Mouse (Mus musculus): ENCODE results near the gene Rab11fip3. TPM values are rescaled to one million over a fixed set of nuclear protein-coding genes. Genes with fewer than 3 reads are reported as not detected.
A peak's percentile ranks its signal among the peaks of the same experiment; 100 is the strongest.

The Rab11fip3 gene
- polyA plus RNA-seq, 1 experiment from 2014 or later, result 19.5 TPM

DNA sequence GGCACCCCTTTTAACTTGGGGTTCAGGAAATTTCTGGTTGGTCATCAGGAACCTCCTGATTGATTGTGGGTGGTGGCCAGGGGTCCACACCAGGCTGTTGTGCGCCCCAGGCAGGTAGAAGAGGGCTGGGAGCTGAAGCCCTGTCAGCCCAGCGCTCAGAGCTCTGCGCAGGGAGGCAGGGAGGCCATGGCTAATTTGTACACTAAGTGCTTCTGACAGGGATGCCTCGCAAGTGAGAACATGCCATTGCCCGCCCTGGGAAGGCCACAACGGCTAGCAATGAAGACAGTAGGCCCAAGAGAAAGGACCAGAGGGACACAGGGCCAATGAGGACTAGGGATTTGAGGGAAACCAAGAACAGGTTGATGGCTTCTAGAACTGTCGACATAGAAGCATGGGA is 112.7 kb downstream of the Rab11fip3 start:
- Histone ChIP-seq H3K4me3 (no peak overlapping the region), H3K36me3 (peaks cover 43% of the 10 kb centered on the region), H3K9ac (no peak overlapping the region), H3K27me3 (peaks cover 31% of the 10 kb centered on the region), H3K27ac (no peak overlapping the region), H3K9me3 (no peaks in the 10 kb centered on the region), H3K4me1 (peaks cover 8% of the 10 kb centered on the region), H3K4me2 (replicated peaks) (no peak overlapping the region)
- WGBS, result 71% methylated on average over 7 of the region's 7 CpGs
- ATAC-seq (ENCODE audit: low FRiP score, low read depth), result no peak

DNA sequence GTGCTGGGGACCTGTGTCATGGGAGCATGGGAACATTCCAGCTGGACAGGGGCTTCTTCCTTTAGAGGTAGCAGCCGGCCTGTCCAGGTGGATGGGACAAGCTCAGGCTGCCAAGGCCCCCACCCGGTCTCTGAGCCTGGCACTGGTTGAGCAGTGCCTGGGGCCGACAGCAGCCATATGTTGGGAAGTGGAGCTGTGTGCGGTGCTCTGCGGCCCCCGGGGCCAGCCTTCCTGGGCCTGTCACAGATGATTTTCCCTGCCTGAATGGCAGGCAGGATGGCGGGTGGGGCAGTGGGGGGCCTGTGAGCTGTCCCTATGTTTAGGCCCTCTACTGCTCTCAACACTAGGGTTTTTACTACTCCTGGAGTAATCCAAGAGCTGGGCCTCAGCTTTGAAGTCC is 113.2 kb downstream of the Rab11fip3 start:
- Histone ChIP-seq H3K27ac (no peak overlapping the region), H3K27me3 (peaks cover 35% of the 10 kb centered on the region), H3K4me1 (peaks cover 12% of the 10 kb centered on the region), H3K9me3 (no peaks in the 10 kb centered on the region), H3K36me3 (peaks cover 39% of the 10 kb centered on the region), H3K9ac (no peak overlapping the region), H3K4me3 (no peak overlapping the region), H3K4me2 (replicated peaks) (no peak overlapping the region)
- no peak for ATAC-seq (ENCODE audit: low FRiP score, low read depth)
- WGBS, result 61% methylated on average over 7 of the region's 7 CpGs

- no peak for ATAC-seq (ENCODE audit: low FRiP score, low read depth)
- WGBS, result 56% methylated on average over 3 of the region's 3 CpGs
- H3K9me3 ChIP-seq, result no peaks in the 10 kb centered on the region
- no peak overlapping the region for H3K4me2 ChIP-seq (replicated peaks)
- no peak overlapping the region for H3K4me3 ChIP-seq
- H3K36me3 ChIP-seq, result peaks cover 36% of the 10 kb centered on the region
- peaks cover 15% of the 10 kb centered on the region for H3K4me1 ChIP-seq
- H3K27ac ChIP-seq, result no peak overlapping the region
- peaks cover 40% of the 10 kb centered on the region for H3K27me3 ChIP-seq
- no peak overlapping the region for H3K9ac ChIP-seq
These were observed 113.6 kb downstream of the Rab11fip3 start for GRCm38 (mm10) chr17:25955736-25956135.

DNA sequence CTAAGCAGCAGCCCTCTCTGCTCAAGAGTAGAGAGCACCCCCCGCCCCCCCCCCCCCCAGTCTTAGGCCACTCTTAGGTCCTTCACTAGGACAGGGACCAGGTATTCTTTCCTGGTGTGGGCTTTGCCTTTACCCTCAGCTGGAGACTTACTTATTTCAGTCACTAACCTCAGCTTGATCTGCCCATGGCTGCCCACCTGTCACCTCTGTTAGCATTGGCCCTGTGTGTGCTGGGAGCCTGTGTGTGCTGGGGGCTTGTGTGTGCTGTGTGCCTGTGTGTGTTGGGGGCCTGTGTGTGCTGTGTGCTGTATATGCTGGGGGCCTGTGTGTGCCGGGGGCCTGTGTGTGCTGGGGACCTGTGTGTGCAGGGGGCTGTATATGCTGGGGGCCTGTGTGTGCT is 114.7 kb downstream of the Rab11fip3 start:
- no peak overlapping the region for H3K4me3 ChIP-seq
- 85% methylated on average over 2 of the region's 2 CpGs for WGBS
- no peak for ATAC-seq (ENCODE audit: low FRiP score, low read depth)
- H3K9ac ChIP-seq, result no peak overlapping the region
- no peak overlapping the region for H3K4me2 ChIP-seq (replicated peaks)
- H3K9me3 ChIP-seq, result no peaks in the 10 kb centered on the region
- peaks cover 15% of the 10 kb centered on the region for H3K4me1 ChIP-seq
- peaks cover 26% of the 10 kb centered on the region for H3K36me3 ChIP-seq
- peaks cover 50% of the 10 kb centered on the region for H3K27me3 ChIP-seq
- H3K27ac ChIP-seq, result no peak overlapping the region

- peaks cover 55% of the 10 kb centered on the region for H3K27me3 ChIP-seq
- H3K9me3 ChIP-seq, result no peaks in the 10 kb centered on the region
- ATAC-seq (ENCODE audit: low FRiP score, low read depth), result no peak
- H3K9ac ChIP-seq, result no peak overlapping the region
- H3K36me3 ChIP-seq, result peaks cover 10% of the 10 kb centered on the region
- no peak overlapping the region for H3K4me2 ChIP-seq (replicated peaks)
- H3K27ac ChIP-seq, result no peak overlapping the region
- peaks cover 15% of the 10 kb centered on the region for H3K4me1 ChIP-seq
- no peak overlapping the region for H3K4me3 ChIP-seq
- 80% methylated on average over 5 of the region's 5 CpGs for WGBS
These were observed 116.2 kb downstream of the Rab11fip3 start for GRCm38 (mm10) chr17:25953161-25953560.

DNA sequence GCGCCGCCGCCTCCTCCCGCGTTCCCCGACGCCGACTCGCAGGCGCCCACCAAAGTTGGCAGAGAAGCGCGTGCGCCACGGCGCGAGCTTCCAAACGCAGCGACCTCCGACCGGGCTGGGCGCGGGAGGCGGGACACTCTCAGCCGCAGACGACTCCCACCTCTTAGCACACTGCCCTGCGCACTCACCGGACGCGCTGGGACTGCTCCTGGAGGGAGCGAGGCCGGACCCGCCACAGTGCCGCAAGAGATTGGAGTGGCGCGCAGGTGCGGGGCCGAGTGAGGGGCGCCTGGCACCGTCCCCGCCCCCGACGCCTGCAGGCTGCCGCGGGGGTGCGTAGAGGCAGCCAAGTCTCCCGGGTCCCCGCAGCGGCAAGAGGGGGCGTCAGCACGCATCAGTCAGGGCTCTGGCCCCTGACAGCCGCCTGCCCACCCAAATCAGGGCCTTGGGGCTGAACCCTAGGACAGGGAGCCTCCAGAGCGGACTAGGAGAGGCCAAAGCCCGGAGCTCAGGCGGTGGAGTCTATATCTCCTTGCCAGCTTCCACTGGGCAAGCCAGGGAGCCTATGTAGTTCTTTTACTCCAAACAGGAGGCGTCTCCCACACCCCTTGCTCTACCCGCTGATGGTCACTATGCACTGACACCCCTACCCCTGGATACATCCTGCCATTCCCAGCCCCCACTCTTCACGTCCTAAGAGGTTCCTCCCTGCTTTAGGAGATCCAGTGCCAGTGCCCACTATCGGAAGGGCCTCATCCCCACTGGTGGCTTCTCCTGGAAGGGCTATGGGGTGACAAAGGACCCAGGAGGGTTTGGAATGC is 117.3 kb downstream of the Rab11fip3 start, which contains the start of gene A930017K11Rik:
A930017K11Rik (minus strand) TSS at position 763 of the 821 bp plus-strand sequence.
- Histone ChIP-seq H3K9me3 (no peaks in the 10 kb centered on the region), H3K36me3 (no peaks in the 10 kb centered on the region), H3K27me3 (peaks cover 55% of the 10 kb centered on the region), H3K4me2 (replicated peaks) (peak within 1 kb of the TSS; percentile 80), H3K27ac (no peak within 1 kb of the TSS), H3K4me3 (peak within 1 kb of the TSS; percentile 47), H3K4me1 (peaks cover 15% of the 10 kb centered on the region), H3K9ac (peak within 1 kb of the TSS; percentile 58)
- peak; percentile 11; the same call in 1 of the 2 replicates for ATAC-seq (ENCODE audit: low FRiP score, low read depth)
- under 1% methylated on average over 58 of the region's 58 CpGs for WGBS

DNA sequence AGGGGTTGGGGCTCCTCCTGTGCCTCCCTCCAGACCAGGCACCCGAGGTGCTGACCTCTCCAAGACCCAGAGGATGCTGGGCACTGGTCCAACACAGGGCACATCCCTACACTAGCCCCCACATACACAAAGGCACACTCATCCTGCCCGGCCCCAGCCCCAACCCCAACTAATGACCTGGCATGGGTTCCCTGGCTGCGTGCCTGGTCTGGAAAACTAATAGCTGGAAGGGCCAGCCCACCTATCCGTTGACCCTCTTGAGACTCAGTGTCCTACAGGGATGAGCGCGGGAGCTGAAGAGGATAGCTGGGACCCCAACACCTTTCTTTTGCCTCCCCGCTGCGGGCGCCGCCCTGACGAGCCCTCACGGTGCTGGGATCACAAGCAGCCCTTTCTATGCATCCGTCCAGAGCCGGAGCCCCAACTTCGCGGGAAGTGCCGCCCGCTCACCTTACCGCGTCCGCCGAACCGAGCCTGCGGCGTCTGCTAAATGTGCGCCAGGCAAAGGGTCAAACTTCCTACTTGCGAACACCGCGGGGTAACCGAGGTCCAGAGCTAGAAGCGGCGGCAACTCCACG is 118.0 kb downstream of the Rab11fip3 start:
- WGBS, result under 1% methylated on average over 33 of the region's 33 CpGs
- Histone ChIP-seq H3K4me1 (peaks cover 15% of the 10 kb centered on the region), H3K36me3 (no peaks in the 10 kb centered on the region), H3K9me3 (no peaks in the 10 kb centered on the region), H3K4me3 (peak overlapping the region; percentile 47), H3K27me3 (peaks cover 55% of the 10 kb centered on the region), H3K4me2 (replicated peaks) (peak overlapping the region; percentile 80), H3K27ac (no peak overlapping the region), H3K9ac (peak overlapping the region; percentile 58)
- 0 out of 2 replicates have a peak, but pooled peaks have one; percentile 25 for ATAC-seq (ENCODE audit: low FRiP score, low read depth)

GRCm38 (mm10) chr17:25950706-25951105 is 118.6 kb downstream of the Rab11fip3 start:
- H3K4me2 ChIP-seq (replicated peaks), result no peak overlapping the region

DNA sequence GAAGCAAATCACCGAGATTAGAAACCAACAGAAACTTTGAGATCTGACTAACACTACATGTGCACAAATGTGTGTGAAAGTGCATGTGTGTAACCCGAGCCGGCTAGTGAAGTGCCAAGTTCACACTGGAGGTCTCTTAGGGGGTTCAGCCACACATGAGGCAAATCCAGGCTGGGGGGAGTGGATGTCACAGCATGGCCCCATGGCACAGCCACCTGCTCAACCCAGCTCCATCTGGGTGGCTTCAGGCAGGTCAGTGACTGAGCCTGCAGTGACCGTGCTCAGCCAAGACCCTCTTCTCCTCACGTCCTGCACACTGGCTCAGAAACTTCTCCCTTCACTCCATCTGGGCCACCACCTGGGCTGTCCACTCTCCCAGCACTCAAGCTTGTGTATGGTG is 119.4 kb downstream of the Rab11fip3 start:
- no peak overlapping the region for H3K4me3 ChIP-seq
- peaks cover 55% of the 10 kb centered on the region for H3K27me3 ChIP-seq
- ATAC-seq (ENCODE audit: low FRiP score, low read depth), result no peak
- H3K9ac ChIP-seq, result no peak overlapping the region
- H3K9me3 ChIP-seq, result no peaks in the 10 kb centered on the region
- 71% methylated on average over 5 of the region's 5 CpGs for WGBS
- no peak overlapping the region for H3K27ac ChIP-seq
- no peak overlapping the region for H3K4me2 ChIP-seq (replicated peaks)
- H3K4me1 ChIP-seq, result peaks cover 15% of the 10 kb centered on the region
- no peaks in the 10 kb centered on the region for H3K36me3 ChIP-seq

More at GRCm38 (mm10) chr17:25950706-25951105, 118.6 kb downstream of the Rab11fip3 start:
- 0% methylated on average over 3 of the region's 3 CpGs for WGBS
- no peak for ATAC-seq (ENCODE audit: low FRiP score, low read depth)
- Histone ChIP-seq H3K4me1 (peaks cover 15% of the 10 kb centered on the region), H3K9ac (no peak overlapping the region), H3K4me3 (no peak overlapping the region), H3K27ac (no peak overlapping the region), H3K36me3 (no peaks in the 10 kb centered on the region), H3K27me3 (peaks cover 55% of the 10 kb centered on the region), H3K9me3 (no peaks in the 10 kb centered on the region)

GRCm38 (mm10) chr17:25948051-25948450 is 121.3 kb downstream of the Rab11fip3 start:
- Histone ChIP-seq H3K27me3 (peaks cover 39% of the 10 kb centered on the region), H3K36me3 (no peaks in the 10 kb centered on the region), H3K4me2 (replicated peaks) (no peak overlapping the region), H3K4me3 (no peak overlapping the region), H3K9me3 (no peaks in the 10 kb centered on the region), H3K4me1 (peaks cover 15% of the 10 kb centered on the region), H3K27ac (no peak overlapping the region), H3K9ac (no peak overlapping the region)
- no peak for ATAC-seq (ENCODE audit: low FRiP score, low read depth)
- 79% methylated on average over 8 of the region's 8 CpGs for WGBS

DNA sequence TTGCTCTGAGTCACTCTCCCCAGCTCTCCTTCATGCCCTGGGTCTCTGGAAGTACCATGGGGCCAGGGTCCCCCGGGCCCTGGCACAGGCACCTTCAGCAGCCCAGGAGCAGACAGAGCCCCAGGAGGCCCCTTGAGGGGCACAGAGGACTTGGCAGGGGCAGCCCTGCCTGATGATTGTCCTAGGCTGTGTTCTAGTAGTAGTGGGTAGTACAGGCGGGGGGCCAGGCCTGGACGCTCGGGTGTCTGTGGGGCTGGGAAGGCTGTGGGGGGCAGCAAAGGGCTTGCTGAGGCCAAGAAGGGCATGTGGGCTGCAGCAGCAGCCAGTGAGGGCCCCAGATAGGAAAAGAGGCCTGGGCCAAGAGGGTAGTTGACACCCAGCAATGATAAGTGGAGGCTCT is 121.8 kb downstream of the Rab11fip3 start:
- no peak for ATAC-seq (ENCODE audit: low FRiP score, low read depth)
- Histone ChIP-seq H3K9ac (no peak overlapping the region), H3K4me2 (replicated peaks) (no peak overlapping the region), H3K36me3 (no peaks in the 10 kb centered on the region), H3K4me1 (peaks cover 15% of the 10 kb centered on the region), H3K27ac (no peak overlapping the region), H3K4me3 (no peak overlapping the region), H3K27me3 (peaks cover 34% of the 10 kb centered on the region), H3K9me3 (no peaks in the 10 kb centered on the region)
- WGBS, result 86% methylated on average over 4 of the region's 4 CpGs

- H3K4me1 ChIP-seq, result peaks cover 16% of the 10 kb centered on the region
- H3K9me3 ChIP-seq, result no peaks in the 10 kb centered on the region
- no peak overlapping the region for H3K4me3 ChIP-seq
- ATAC-seq (ENCODE audit: low FRiP score, low read depth), result no peak
- no peak overlapping the region for H3K4me2 ChIP-seq (replicated peaks)
- peaks cover 27% of the 10 kb centered on the region for H3K27me3 ChIP-seq
- no peak overlapping the region for H3K27ac ChIP-seq
- H3K36me3 ChIP-seq, result no peaks in the 10 kb centered on the region
- WGBS, result 83% methylated on average over 8 of the region's 8 CpGs
- H3K9ac ChIP-seq, result no peak overlapping the region
These were observed 122.5 kb downstream of the Rab11fip3 start for GRCm38 (mm10) chr17:25946891-25947290.
